Mouse (Mus musculus): ENCODE measurements around the gene Gskip. TPM values are rescaled to one million over a fixed set of nuclear protein-coding genes. Genes with fewer than 3 reads are reported as not detected.

Gene Gskip
- 1 to 10 TPM; 7.2 to 7.8 TPM for total RNA-seq (2021)
- long read RNA-seq, experiment 1, transcript Gskip-201 (3 exons, 2,720 nt) = major isoform, 21 of 26 reads
- long read RNA-seq, experiment 1, partial matches to known transcripts = 1 of 26 reads
- long read RNA-seq, experiment 1, other reads (novel, unspliced or antisense) = 3 of 26 reads
- long read RNA-seq, experiment 2, transcript Gskip-201 (3 exons, 2,720 nt) = major isoform, 5 of 11 reads
- long read RNA-seq, experiment 2, partial matches to known transcripts = 1 of 11 reads
- long read RNA-seq, experiment 2, other reads (novel, unspliced or antisense) = 2 of 11 reads

DNA sequence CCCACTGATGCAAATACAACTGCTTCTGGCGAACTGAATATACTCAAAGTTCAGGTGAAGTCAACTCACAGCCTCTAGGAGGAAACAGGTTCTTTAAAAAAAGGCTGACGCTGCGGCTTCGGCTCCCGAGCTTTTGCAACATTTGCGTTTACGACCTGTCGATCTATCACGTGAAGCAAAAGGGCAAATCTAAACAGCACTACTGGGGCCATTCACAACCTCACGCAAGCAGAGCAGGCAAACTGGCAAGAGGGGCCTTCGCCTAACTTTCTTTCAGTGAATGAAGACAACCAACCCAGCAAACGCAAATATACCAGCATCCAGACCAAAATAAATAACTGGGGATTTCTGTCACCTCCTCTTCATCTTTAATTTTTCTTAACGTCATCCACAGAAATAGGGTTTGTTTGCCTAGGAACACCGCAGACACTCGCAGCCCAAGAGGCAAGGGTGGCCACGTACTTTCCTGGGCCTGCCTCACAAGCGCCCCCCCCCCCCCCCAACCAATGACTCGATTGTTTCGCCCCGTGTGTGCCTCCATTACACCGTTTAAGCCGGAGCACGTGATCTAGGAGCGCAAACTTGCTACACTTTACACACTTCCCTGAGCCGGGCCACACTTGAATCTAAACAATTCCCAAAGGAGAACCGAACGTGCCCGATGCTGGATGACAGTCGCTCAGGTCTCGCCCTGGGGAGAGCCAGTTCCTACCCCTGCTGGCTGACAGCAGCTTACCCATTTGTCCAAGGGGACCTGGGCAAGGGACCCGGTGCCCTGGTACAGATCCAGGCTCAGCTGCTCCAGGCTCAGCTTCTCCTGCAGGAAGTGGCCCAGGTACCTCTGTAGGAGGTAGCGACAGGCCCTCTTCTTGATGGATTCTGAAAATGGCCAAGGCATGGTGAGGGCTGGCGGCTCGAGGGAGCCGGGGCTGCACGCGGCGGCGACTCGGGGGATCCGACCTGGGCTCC, at the start of gene Gskip:
Gene Gskip, plus strand, starts transcription at position 897 of the 969 bp plus-strand sequence.
- intact Hi-C loops (cut with DNase I) = no loop called here
- peak in 1 of 2 experiments; percentile 43 for DNase-seq

DNA sequence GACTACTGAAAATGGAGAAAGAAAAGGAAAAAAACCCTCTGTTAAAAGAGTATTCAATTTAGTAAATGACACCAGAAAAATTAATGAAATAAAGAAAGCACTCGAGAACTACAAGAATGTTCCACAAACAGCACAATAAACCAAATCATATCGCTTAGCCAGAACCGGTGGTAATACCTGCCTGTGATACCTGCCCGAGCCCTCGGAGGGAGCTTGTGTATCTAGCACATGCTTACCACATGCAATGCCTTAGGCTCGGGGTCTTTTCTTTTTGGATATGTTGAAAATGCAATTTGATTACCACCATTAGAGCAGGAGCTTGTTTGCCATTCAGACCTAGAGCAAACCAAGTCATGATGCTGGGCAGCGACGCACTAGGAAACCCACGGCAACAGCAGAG, 48.1 kb upstream of the Gskip start:
- no peak for DNase-seq
- intact Hi-C loops (cut with DNase I) = loop anchor here (10.0 kb wide), 1 partner anchor 88 kb away; no protein-coding TSS in a partner anchor

DNA sequence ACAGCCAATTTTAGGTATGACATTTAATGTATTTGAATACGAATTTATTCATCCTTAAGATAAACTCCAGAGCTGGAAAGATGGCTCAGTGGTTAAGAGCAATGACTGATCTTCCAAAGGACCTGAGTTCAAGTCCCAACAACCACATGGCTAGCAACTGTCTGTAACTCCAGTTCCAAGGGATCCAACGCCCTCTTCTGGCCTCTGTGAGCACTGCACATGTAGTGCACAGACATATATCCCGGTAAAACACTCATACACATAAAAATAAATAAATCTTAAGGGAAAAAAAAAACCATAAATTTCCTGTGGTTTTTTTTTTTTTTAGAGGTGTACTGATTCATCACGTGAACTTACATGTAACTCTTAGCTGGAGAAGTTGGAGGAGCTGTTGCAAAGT, 47.1 kb upstream of the Gskip start:
- intact Hi-C loops (cut with DNase I) = loop anchor here (10.0 kb wide), 1 partner anchor 87 kb away; no protein-coding TSS in a partner anchor
- DNase-seq = no peak

DNA sequence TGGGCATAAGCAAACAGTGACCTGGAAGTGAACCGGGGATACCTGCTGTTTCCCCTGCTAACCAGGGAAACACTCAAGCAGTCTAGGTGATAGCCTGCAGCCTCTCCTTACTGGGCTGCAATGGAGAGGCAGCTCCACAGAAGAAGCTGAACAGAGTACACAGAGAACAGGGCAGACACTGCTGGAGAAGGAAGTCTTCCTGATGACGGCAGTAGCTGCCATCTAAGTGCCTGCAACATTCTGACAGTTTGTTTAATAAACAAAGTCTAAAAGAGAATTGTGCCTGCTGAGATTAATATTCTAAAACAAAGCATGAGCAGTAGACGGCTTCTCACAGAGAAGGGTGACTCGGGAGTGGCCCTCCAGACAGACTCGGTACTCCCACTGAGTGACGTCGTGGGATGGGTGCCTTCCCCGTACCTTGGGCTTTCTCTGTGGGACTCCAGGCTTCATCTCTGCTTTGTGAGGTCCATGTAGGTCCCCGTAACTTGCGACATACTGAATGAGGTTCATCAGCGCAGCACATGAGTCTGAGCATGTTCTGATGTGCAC, 41.8 kb upstream of the Gskip start:
- intact Hi-C loops (cut with DNase I) = no loop called here
- DNase-seq = no peak

DNA sequence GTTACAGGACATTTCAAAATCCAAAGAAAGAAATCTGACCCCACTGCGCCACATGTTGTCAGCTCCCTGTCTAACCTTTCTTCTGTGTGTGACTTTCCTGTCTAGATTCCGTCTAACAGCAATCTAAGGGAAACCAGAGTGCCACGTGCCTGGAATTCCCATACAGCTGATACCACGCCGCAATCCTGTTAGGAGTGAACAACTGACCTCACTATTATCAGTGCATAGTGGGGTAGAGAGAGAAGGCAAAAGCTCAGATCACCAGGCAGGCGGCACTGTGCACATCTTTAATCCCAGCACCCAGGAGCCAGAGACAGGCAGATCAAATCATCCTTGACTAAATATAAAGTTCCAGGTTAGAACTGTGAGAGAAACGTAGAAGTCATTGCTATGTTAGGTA, 28.8 kb upstream of the Gskip start:
- intact Hi-C loops (cut with DNase I) = no loop called here
- no peak for DNase-seq

DNA sequence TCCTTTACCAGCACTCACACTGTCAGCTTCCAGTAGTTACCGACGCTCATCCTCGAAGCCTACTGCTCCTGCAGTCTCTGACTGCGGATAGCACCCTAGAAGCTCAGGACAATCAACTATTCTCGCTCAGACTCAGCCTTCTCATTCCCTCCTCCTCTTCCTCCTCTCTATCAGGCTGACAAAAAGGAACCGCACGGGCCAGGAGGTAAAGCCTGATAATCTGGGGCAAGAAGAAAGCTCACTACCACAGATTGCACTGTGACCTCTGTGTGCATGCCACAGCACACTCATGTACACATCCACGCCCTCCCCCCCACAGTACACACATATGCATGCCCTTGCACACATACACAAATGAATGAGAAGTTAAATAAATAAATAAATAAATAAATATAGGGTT, 8.4 kb upstream of the Gskip start:
- intact Hi-C loops (cut with DNase I) = no loop called here
- DNase-seq = no peak

DNA sequence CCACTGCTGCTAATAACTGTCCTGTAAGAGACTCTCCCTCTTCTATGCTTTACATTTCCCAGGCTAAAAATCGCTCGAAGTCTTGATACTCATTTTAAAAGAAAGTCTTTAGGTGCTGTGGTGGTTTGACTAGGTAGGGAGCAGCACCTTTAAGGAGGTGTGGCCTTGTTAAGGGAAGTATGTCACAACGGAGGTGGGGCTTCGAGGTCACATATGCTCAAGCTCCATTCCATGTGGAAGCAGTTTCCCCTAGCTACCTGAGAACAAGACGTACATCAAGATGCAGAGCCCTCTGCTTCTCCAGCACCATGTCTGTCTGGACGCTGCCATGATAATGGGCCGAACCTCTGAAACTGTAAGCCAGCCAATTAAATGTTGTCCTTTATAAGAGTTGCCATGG, 6.4 kb upstream of the Gskip start:
- intact Hi-C loops (cut with DNase I) = no loop called here
- DNase-seq = no peak

DNA sequence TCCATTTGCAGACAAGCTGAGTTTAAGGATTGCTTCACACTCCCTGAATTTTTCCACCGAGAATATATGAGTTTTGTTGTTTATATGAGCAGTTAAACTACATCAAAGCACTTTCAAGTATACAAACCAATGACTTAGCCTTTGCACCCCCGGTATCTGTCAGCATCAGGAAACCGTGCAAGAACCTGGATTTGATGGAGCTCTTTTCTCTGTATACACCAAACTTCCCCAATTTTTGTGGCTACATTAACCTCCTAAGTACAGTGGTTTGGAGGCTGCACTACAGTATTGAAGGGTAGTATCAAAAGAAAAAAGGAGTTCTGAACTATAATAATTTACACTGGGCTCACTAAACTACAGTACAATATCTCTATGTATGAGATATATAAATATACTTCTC, 5.9 kb upstream of the Gskip start:
- DNase-seq = no peak
- intact Hi-C loops (cut with DNase I) = no loop called here

DNA sequence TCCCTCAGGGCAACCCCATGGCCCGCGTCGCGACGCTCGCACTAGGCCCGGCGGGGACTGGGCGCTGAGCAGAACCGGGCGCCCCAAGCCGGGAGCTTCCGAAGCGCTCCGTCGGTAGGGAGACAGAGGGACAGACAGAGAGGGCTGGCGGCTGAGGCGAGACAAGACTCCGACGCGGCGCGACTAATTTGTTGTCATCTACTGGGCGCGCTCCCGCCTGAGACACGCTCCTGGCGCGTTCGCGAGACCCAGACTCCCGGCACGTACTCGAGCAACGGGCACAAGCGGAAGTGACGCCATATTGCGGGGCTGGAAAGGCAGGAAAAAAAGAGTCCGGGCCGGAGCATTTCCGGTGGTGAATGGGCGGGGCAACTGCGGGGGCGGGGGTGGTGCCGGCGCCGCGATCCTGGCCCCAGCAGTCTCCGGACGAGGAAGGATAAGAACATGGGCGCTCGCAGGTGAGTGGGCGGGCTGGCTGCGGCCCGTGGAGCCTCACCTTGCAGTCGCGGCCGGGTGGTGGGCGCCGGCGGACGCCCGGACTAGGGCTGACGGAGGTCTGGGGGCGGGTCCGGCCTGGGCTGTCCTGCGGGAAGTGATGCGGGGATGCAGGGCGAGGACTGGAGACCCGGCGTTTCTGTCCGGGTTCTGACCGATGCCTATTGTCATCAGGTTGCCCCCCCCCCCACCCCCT, 517 bp downstream of the Gskip start, which contains the start of gene Atg2b:
Gene Atg2b, minus strand, starts transcription at position 211 of the 691 bp plus-strand sequence.
- intact Hi-C loops (cut with DNase I) = no loop called here
- DNase-seq = peak; percentile 95 to 97

DNA sequence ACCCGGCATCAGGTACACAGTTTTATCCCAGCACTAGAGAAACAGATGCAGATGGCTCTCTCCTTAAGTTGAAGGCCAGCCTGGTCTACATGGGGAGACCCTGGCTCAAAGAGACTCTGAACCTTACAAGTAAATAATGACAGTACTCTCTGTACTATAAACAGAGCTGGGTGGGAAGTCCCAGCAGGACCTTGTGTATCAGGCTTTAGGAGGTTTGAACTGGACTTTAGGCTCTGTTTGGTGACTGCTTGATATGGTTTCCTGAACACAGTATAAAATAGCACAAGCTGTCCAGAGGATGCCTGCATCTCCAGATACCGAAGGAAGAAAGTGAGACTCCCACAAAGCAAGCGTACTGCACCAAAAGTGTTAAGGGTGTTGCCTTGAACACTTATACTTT, 2.2 kb downstream of the Gskip start:
- no peak for DNase-seq
- intact Hi-C loops (cut with DNase I) = loop anchor here (2.0 kb wide), 1 partner anchor 98 kb away; the partner anchor contains the start of gene Papola

DNA sequence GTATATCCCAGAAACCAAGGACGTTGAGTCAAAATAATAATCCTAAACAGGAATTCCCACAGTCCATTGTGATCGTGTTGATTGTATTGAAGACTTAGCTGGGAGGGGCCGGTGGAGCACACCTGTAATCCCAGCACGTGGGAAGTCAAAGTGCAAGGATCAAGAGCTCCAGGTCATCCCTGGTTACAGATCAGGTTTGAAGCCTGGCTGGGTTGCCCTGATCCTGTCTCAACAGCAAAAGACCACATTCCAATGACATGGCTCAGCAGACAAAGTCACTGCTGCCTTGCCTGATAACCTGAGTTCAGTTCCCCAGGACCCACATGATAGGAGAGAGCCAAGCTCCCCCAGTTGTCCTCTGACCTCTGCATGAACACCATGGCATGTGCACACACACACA, 2.8 kb downstream of the Gskip start:
- intact Hi-C loops (cut with DNase I) = loop anchor here (2.0 kb wide), 1 partner anchor 97 kb away; the partner anchor contains the start of gene Papola
- DNase-seq = no peak

DNA sequence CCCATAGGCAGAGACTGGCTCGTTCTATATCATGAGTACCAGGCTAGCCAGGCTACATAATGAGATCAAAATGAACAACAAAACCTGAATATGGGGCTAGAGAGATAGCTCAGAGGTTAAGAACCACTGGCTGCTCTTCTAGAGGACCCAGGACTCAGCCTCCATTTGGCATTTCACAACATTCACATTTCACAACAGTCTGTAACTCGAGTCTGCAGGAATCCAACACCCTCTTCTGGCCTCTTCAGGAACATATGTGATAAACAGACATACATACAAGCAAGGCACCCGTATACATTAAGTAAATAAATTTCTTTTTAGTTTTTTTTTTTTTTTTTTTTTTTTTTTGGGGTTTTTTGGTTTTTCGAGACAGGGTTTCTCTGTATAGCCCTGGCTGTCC, 3.9 kb downstream of the Gskip start:
- intact Hi-C loops (cut with DNase I) = no loop called here
- DNase-seq = no peak

DNA sequence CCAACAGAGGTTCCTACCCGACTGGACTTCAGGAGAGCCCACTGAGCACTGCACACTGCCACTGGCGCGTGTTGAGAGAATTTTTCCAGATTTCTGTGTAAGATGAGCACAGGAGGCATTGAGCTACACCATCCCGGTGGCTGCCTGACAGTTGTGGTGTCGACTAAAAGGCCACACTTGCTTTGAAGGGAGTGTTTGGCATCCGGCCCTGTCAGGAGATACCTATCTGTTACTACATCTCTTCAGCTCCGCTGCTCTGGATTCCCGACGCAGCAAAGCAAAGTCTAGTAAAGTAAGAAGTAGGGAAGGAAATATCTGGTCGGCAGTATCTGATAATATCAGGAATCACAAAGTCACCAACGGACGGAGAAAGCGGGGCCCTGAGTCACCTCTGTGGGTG, 4.8 kb downstream of the Gskip start:
- intact Hi-C loops (cut with DNase I) = no loop called here
- DNase-seq = no peak

DNA sequence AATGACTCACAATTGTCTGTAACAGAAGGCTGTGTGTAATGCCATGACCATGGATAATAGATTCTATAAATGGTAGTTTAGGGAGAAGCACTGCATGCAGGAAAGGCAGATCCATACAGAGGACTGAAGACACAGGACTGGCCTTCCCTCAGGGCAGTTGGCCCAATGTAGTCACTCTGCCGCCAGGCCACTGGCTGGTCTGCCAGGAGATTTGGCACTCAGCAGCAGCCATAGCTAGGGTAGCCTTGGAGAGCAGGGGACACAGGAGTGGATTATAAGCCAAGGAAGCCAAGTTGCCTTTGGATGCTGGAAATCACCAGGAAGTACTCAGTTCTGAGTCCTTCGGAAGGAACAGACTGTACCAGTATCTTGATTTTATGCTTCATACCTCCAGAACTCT, 9.4 kb downstream of the Gskip start:
- no peak for DNase-seq
- intact Hi-C loops (cut with DNase I) = no loop called here

DNA sequence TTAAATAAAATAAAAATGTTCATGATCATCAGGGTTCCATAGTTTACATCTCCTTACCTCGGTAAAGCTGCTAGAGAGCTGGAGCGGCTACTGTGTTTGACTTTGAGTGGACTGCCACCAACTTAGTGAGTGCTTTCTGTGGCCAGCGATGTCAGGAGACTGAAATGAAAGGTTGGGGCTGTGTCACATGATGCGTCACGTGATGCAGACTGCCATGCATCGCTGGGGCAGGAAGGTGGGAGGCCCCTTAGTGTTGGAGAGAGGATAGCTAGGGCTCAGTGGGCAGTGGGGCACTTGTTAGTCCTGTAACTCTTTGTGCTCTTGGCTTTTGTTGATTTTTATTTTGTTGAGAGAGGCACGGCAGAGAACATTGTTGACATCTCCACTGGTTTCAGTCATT, 11.2 kb downstream of the Gskip start:
- intact Hi-C loops (cut with DNase I) = no loop called here
- DNase-seq = no peak

DNA sequence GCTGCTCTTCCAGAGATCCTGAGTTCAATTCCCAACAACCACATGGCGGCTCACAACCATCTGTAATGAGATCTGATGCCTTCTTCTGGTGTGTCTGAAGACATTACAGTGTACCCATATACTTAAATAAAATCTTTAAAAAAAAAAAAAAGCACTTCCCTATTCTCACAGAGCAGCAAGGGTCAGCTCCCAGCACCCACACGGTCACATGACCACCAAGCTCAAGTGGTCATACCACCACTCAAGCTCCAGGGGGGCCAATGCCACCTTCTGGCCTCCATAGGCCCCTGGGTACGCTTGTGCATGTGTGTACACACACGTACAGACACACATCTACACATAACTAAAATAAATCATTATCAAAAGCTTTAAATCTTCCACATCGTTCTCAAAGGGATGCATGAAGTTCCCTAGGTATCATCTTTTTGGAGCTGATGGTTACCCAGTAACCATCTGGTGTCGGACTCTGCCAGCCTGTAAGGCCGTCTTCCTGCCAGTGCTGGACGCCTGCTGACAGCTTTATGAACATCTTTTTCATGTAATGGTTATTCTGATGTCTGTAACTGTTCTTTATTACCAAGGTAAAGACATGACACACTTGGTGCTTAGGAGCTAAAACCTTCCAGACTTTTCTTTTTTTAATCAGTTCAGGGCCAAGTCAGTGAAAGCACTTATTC, 12.6 kb downstream of the Gskip start:
- no peak for DNase-seq
- intact Hi-C loops (cut with DNase I) = no loop called here

DNA sequence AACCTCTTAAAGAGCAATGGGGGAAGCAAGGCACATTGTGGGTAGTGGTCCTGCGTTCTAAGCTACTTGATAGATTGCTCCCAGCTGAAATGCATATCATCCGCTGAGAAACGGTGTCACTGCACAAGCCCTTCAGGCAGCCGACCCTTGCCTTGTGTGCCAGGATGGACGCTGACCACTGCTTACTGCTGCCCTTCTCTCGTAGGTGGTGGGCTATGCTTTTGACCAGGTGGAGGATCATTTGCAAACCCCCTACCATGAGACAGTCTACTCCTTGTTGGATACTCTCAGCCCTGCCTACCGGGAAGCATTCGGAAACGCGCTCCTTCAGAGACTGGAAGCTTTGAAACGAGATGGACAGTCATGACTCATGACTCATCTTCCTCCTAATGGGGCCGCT, 15.8 kb downstream of the Gskip start:
- DNase-seq = no peak
- intact Hi-C loops (cut with DNase I) = no loop called here

DNA sequence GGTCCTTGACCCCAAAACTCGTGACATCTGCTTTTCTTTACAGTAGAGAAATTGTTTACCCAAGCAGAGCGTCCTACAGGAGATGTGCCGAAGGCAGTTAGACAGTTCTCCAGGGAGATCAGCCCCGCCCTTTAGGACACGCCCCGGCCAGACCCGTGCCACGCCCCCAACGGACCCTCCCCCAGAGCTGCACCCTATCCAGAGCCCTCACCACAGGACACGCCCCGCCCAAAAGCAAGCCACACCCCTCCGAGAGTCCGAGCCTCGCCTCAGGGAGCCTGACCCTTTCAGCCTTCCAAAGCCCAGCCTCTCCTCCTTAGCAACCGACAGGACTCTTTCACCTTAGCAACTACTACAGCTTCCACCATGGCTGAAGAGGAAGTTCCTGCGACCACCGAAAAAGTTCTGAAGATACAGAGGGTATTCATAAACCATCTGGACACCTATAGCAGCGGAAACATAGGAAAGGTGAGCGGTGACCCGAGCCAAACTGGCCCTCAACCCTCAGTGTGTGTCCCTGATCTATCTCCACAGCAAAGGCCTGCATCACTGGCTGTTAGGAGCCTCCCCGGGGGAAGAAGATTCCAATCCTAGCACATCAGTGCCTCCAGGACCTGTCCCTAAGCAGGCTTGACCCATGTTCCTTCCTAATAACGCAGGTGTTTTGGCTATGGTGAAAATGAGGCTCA, 21.3 kb downstream of the Gskip start, which contains the start of gene Ak7:
Gene Ak7, plus strand, starts transcription at position 178 of the 689 bp plus-strand sequence.
- peak; percentile 43 to 54 for DNase-seq

DNA sequence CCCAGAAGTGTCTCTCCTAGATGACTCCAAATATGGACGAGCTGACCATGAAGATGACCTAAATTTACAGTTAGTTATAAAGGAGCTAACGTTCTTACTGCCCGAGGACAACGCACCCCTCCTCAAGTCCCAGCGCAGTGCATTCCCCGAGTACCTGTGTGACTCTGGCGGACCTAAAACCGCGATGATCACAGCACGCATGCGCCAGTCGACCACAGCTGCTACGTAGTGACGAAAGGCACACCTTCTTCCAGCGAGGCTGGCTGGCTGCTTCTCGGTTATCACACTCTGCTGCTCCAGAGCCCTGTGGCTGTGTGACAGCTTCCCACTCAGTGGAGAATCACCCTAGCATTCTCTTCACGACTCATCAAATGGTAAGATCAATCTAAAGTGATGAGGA, 34.0 kb downstream of the Gskip start:
- intact Hi-C loops (cut with DNase I) = no loop called here
- peak; percentile 21 to 27 for DNase-seq

More for the DNA sequence above, 21.3 kb downstream of the Gskip start, which contains the start of gene Ak7:
- intact Hi-C loops (cut with DNase I) = no loop called here
